Mouse (Mus musculus) heart, adult 18-20 months (tissue): ENCODE measurements around the gene Armt1. TPM values are rescaled to one million over a fixed set of nuclear protein-coding genes. Genes with fewer than 3 reads are reported as not detected.
A peak's percentile ranks its signal among the peaks of the same experiment; 100 is the strongest.

Experiments
- DNase-seq, 2 experiments: peaks; one replicate each; pipeline ENCODE4 v3.0.0; 2021 to 2022; ENCODE audit warnings: mixed read lengths in 1 of 2
- long read RNA-seq, 2 experiments: library from polyadenylated mRNA; stranded (forward); transcript quantifications; one replicate each; pipeline ENCODE4 v2.0.0; 2021
- total RNA-seq, 2 experiments: library from RNA; stranded (reverse); gene quantifications; 2 replicates each; pipeline ENCODE4 v1.2.3; 2021

The Armt1 gene
- total RNA-seq, result 10 to 100 TPM in 1 of 2 experiments, 1 to 10 TPM in 1; 8.8 to 10.1 TPM
- long read RNA-seq, experiment 1, transcript Armt1-201 (5 exons, 2,429 nt), result major isoform, 12 of 13 reads
- long read RNA-seq, experiment 1, partial matches to known transcripts, result 1 of 13 reads
- long read RNA-seq, experiment 1, other reads (novel, unspliced or antisense), result 0 of 13 reads
- long read RNA-seq, experiment 2, partial matches to known transcripts, result 0 of 4 reads
- long read RNA-seq, experiment 2, other reads (novel, unspliced or antisense), result 2 of 4 reads

GRCm38 (mm10) chr10:4432123-4432931 lies at the start of gene Armt1, which contains the start of gene Rmnd1:
Gene Armt1, plus strand, starts transcription at chr10:4432467.
Gene Rmnd1, minus strand, starts transcription at chr10:4432388.
- peak; percentile 95 to 97 for DNase-seq

- no peak for DNase-seq
Measured at GRCm38 (mm10) chr10:4384244-4384643, 48.0 kb upstream of the Armt1 start.

- DNase-seq, result peak; percentile 93 to 97
Measured at GRCm38 (mm10) chr10:4386609-4387591, 45.4 kb upstream of the Armt1 start.

GRCm38 (mm10) chr10:4387701-4388383 lies 44.4 kb upstream of the Armt1 start, which contains the start of gene Zbtb2:
Gene Zbtb2, minus strand, starts transcription at chr10:4388108.
- DNase-seq, result peak; percentile 69 to 78

GRCm38 (mm10) chr10:4388384-4388745 lies 43.9 kb upstream of the Armt1 start:
- peak in 1 of 2 experiments; percentile 57 for DNase-seq

GRCm38 (mm10) chr10:4389036-4389435 lies 43.2 kb upstream of the Armt1 start:
- DNase-seq, result no peak

- DNase-seq, result no peak
Measured at GRCm38 (mm10) chr10:4389461-4390112, 42.7 kb upstream of the Armt1 start.

- no peak for DNase-seq
Measured at GRCm38 (mm10) chr10:4390550-4390949, 41.7 kb upstream of the Armt1 start.

- DNase-seq, result no peak
Measured at GRCm38 (mm10) chr10:4391076-4391475, 41.2 kb upstream of the Armt1 start.

- DNase-seq, result peak; percentile 45 to 48
Measured at GRCm38 (mm10) chr10:4391851-4392250, 40.4 kb upstream of the Armt1 start.

GRCm38 (mm10) chr10:4395321-4395720 lies 36.9 kb upstream of the Armt1 start:
- no peak for DNase-seq

- DNase-seq, result no peak
Measured at GRCm38 (mm10) chr10:4398058-4398457, 34.2 kb upstream of the Armt1 start.

GRCm38 (mm10) chr10:4404895-4405491 lies 27.3 kb upstream of the Armt1 start:
- peak; percentile 55 to 77 for DNase-seq

- DNase-seq, result peak; percentile 43 to 48
Measured at GRCm38 (mm10) chr10:4405511-4405910, 26.8 kb upstream of the Armt1 start.

GRCm38 (mm10) chr10:4407191-4407590 lies 25.1 kb upstream of the Armt1 start:
- peak in 1 of 2 experiments; percentile 24 for DNase-seq

GRCm38 (mm10) chr10:4425245-4425644 lies 7.0 kb upstream of the Armt1 start:
- no peak for DNase-seq

- DNase-seq, result peak in 1 of 2 experiments; percentile 26
Measured at GRCm38 (mm10) chr10:4430399-4430798, 1.9 kb upstream of the Armt1 start.

GRCm38 (mm10) chr10:4430826-4431225 lies 1.4 kb upstream of the Armt1 start:
- DNase-seq, result peak; percentile 36 to 56

- no peak for DNase-seq
Measured at GRCm38 (mm10) chr10:4431746-4432122, 533 bp upstream of the Armt1 start.

GRCm38 (mm10) chr10:4432996-4433755 lies 909 bp downstream of the Armt1 start:
- no peak for DNase-seq
